Mouse (Mus musculus): ENCODE results near the gene Bysl. TPM values are rescaled to one million over a fixed set of nuclear protein-coding genes. Genes with fewer than 3 reads are reported as not detected.

Bysl gene
- polyA plus RNA-seq (2017; shearing (Covaris generic)) = 10 to 100 TPM; 11.5 to 15.4 TPM

GRCm38 (mm10) chr17:47610849-47611660, at the start of gene Bysl, which contains the start of the genes Med20 and Gm20517:
TSS of gene Bysl (minus strand) at chr17:47611492.
TSS of gene Med20 (plus strand) at chr17:47611582.
TSS of gene Gm20517 (plus strand) at chr17:47611589.

GRCm38 (mm10) chr17:47630678-47631065, 19.4 kb upstream of the Bysl start, which contains the start of gene Usp49:
TSS of gene Usp49 (plus strand) at chr17:47630690.

Other genes starting within 250 kb of the Bysl start
- gene Mrps10, start 242.6 kb downstream of the Bysl start, polyA plus RNA-seq (2017; shearing (Covaris generic)) = 10 to 100 TPM; 34.3 to 54.0 TPM
- 1 to 10 TPM in 1 of 2 experiments, under 1 TPM in 1; 0.85 to 1.1 TPM for gene Guca1b, start 226.1 kb downstream of the Bysl start, polyA plus RNA-seq (2017; shearing (Covaris generic))
- not detected for gene Guca1a, start 210.9 kb downstream of the Bysl start, polyA plus RNA-seq (2017; shearing (Covaris generic))
- not detected for gene AI661453, start 174.9 kb downstream of the Bysl start, polyA plus RNA-seq (2017; shearing (Covaris generic))
- under 1 TPM in 1 of 2 experiments, not detected in 1; 0.36 TPM for gene 1700001C19Rik, start 174.1 kb downstream of the Bysl start, polyA plus RNA-seq (2017; shearing (Covaris generic))
- 10 to 100 TPM; 47.3 to 53.6 TPM for gene Taf8, start 109.2 kb downstream of the Bysl start, polyA plus RNA-seq (2017; shearing (Covaris generic))
- gene Ccnd3, start 106.4 kb downstream of the Bysl start, polyA plus RNA-seq (2017; shearing (Covaris generic)) = 100 to 1,000 TPM; 323 to 337 TPM
- 10 to 100 TPM; 27.6 to 37.3 TPM for gene Med20, start 90 bp upstream of the Bysl start, polyA plus RNA-seq (2017; shearing (Covaris generic))
- gene Gm20517, start 97 bp upstream of the Bysl start, polyA plus RNA-seq (2017; shearing (Covaris generic)) = 1 to 10 TPM; 1.7 to 2.2 TPM
- gene Usp49, start 19.2 kb upstream of the Bysl start, polyA plus RNA-seq (2017; shearing (Covaris generic)) = 1 to 10 TPM; 2.7 to 3.4 TPM
- 100 to 1,000 TPM; 256 to 265 TPM for gene Tomm6, start 76.9 kb upstream of the Bysl start, polyA plus RNA-seq (2017; shearing (Covaris generic))
- 1 to 10 TPM in 1 of 2 experiments, under 1 TPM in 1; 0.67 to 2.3 TPM for gene Frs3, start 77.5 kb upstream of the Bysl start, polyA plus RNA-seq (2017; shearing (Covaris generic))
- under 1 TPM; 0.13 to 0.15 TPM for gene Gm21981, start 83.0 kb upstream of the Bysl start, polyA plus RNA-seq (2017; shearing (Covaris generic))
- gene Prickle4, start 83.2 kb upstream of the Bysl start, polyA plus RNA-seq (2017; shearing (Covaris generic)) = not detected
- not detected for gene Pgc, start 115.3 kb upstream of the Bysl start, polyA plus RNA-seq (2017; shearing (Covaris generic))
- 10 to 100 TPM; 26.7 to 44.4 TPM for gene Tfeb, start 125.5 kb upstream of the Bysl start, polyA plus RNA-seq (2017; shearing (Covaris generic))
- under 1 TPM in 1 of 2 experiments, not detected in 1; 0.29 TPM for gene Mdfi, start 223.2 kb upstream of the Bysl start, polyA plus RNA-seq (2017; shearing (Covaris generic))